Mouse (Mus musculus) liver, embryonic 15.5 days (tissue): ENCODE data around the gene Gnaq. TPM values are rescaled to one million over a fixed set of nuclear protein-coding genes. Genes with fewer than 3 reads are reported as not detected.
"Not testable (repeated sequence)": the region's sequence is repeated elsewhere in the genome, so short reads cannot be mapped to it uniquely, and the experiment has no call there.

ENCODE experiments used
- ATAC-seq: fragments of 200-750 bp; cut with Nextera tagmentation; 2 replicates; pipeline ENCODE4 v1.8.0; 2017; ENCODE audit warnings: moderate number of reproducible peaks, mild to moderate bottlenecking, moderate library complexity; ENCODE audit not compliant: insufficient read depth
- H3K27ac ChIP-seq: fragments of 300-500 bp; sonication (generic); replicated peaks from 2 replicates; pipeline ENCODE4 v1.5.1; 2015; ENCODE audit warnings: mild to moderate bottlenecking, inconsistent platforms
- H3K27me3 ChIP-seq: fragments of 300-500 bp; sonication (generic); 2 replicates; pipeline ENCODE4 v1.6.1; 2015; ENCODE audit warnings: mild to moderate bottlenecking, inconsistent platforms
- H3K36me3 ChIP-seq: fragments of 300-500 bp; sonication (generic); replicated peaks from 2 replicates; pipeline ENCODE4 v1.6.1; 2015; ENCODE audit warnings: moderate library complexity, mild to moderate bottlenecking, inconsistent platforms
- H3K4me1 ChIP-seq: fragments of 300-500 bp; sonication (generic); replicated peaks from 2 replicates; pipeline ENCODE4 v1.6.1; 2015; ENCODE audit warnings: inconsistent platforms
- H3K4me2 ChIP-seq: fragments of 300-500 bp; sonication (generic); 2 replicates; pipeline ENCODE4 v1.6.1; 2015; ENCODE audit warnings: moderate library complexity, mild to moderate bottlenecking, inconsistent platforms
- H3K4me3 ChIP-seq: fragments of 300-500 bp; sonication (generic); replicated peaks from 2 replicates; pipeline ENCODE4 v1.5.1; 2015; ENCODE audit warnings: mild to moderate bottlenecking, inconsistent platforms
- H3K9ac ChIP-seq: fragments of 300-500 bp; sonication (generic); 2 replicates; pipeline ENCODE4 v1.6.1; 2015; ENCODE audit warnings: moderate library complexity, mild to moderate bottlenecking, inconsistent platforms
- H3K9me3 ChIP-seq: fragments of 300-500 bp; sonication (generic); replicated peaks from 2 replicates; pipeline ENCODE4 v1.6.1; 2016; ENCODE audit warnings: inconsistent platforms
- WGBS: fragments of 180-500 bp; shearing (Covaris S2); methylation state at CpG from one replicate; pipeline ENCODE4 v1.1.7; 2015; ENCODE audit warnings: mixed read lengths; ENCODE audit not compliant: insufficient replicate concordance; 5-methylcytosine and 5-hydroxymethylcytosine counted together
- polyA plus RNA-seq: library from polyadenylated mRNA; unstranded; fragments of >200 nt; fragmentation: Nextera tagmentation; extraction: Ambion mirVana; gene quantifications from 2 replicates; pipeline ENCODE4 v1.2.1, GENCODE M21; 2015

Gene Gnaq
- 3.8 and 3.9 TPM in 2 replicates for polyA plus RNA-seq

GRCm38 (mm10) chr19:16132791-16132864 is at the start of gene Gnaq:
Gnaq (plus strand) TSS chr19:16132831.
- ATAC-seq = no peak
- Histone ChIP-seq H3K4me3 (peak within 1 kb of the TSS; percentile 67), H3K9me3 (no peaks in the 10 kb centered on the region), H3K4me1 (peaks cover 20% of the 10 kb centered on the region), H3K27me3 (peaks cover 73% of the 10 kb centered on the region), H3K27ac (peak within 1 kb of the TSS; percentile 77), H3K36me3 (no peaks in the 10 kb centered on the region), H3K4me2 (peak within 1 kb of the TSS; percentile 81), H3K9ac (peak within 1 kb of the TSS; percentile 62)
- WGBS = 0% methylated on average over 13 of the region's 14 CpGs

- not testable (repeated sequence) for H3K4me3 ChIP-seq, H3K27ac ChIP-seq, H3K9me3 ChIP-seq, H3K27me3 ChIP-seq, H3K36me3 ChIP-seq, H3K4me1 ChIP-seq, H3K9ac ChIP-seq, H3K4me2 ChIP-seq, ATAC-seq
- WGBS = 82% methylated on average over 21 of the region's 21 CpGs
These were observed 48.5 kb upstream of the Gnaq start for GRCm38 (mm10) chr19:16083981-16084630.

GRCm38 (mm10) chr19:16085248-16085647 is 47.4 kb upstream of the Gnaq start:
- no peaks in the 10 kb centered on the region for H3K4me1 ChIP-seq
- no peaks in the 10 kb centered on the region for H3K27me3 ChIP-seq
- H3K4me2 ChIP-seq = no peak overlapping the region
- H3K4me3 ChIP-seq = no peak overlapping the region
- no peaks in the 10 kb centered on the region for H3K36me3 ChIP-seq
- 50% methylated on average over 4 of the region's 4 CpGs for WGBS
- no peak overlapping the region for H3K9ac ChIP-seq
- no peak overlapping the region for H3K27ac ChIP-seq
- no peaks in the 10 kb centered on the region for H3K9me3 ChIP-seq
- ATAC-seq = no peak

- no peak overlapping the region for H3K4me3 ChIP-seq
- no peaks in the 10 kb centered on the region for H3K27me3 ChIP-seq
- no peaks in the 10 kb centered on the region for H3K36me3 ChIP-seq
- no peak for ATAC-seq
- H3K4me1 ChIP-seq = no peaks in the 10 kb centered on the region
- no peaks in the 10 kb centered on the region for H3K9me3 ChIP-seq
- H3K4me2 ChIP-seq = no peak overlapping the region
- no peak overlapping the region for H3K9ac ChIP-seq
- H3K27ac ChIP-seq = no peak overlapping the region
These were observed 46.5 kb upstream of the Gnaq start for GRCm38 (mm10) chr19:16086154-16086553.

GRCm38 (mm10) chr19:16086581-16086980 is 46.0 kb upstream of the Gnaq start:
- ATAC-seq = no peak
- Histone ChIP-seq H3K36me3 (no peaks in the 10 kb centered on the region), H3K4me1 (no peaks in the 10 kb centered on the region), H3K4me2 (no peak overlapping the region), H3K9me3 (no peaks in the 10 kb centered on the region), H3K27me3 (no peaks in the 10 kb centered on the region), H3K27ac (no peak overlapping the region), H3K9ac (no peak overlapping the region), H3K4me3 (no peak overlapping the region)

GRCm38 (mm10) chr19:16087391-16087790 is 45.2 kb upstream of the Gnaq start:
- no peak overlapping the region for H3K27ac ChIP-seq
- no peak overlapping the region for H3K4me3 ChIP-seq
- no peak overlapping the region for H3K4me2 ChIP-seq
- no peak overlapping the region for H3K9ac ChIP-seq
- no peaks in the 10 kb centered on the region for H3K9me3 ChIP-seq
- H3K36me3 ChIP-seq = no peaks in the 10 kb centered on the region
- ATAC-seq = no peak
- no peaks in the 10 kb centered on the region for H3K27me3 ChIP-seq
- H3K4me1 ChIP-seq = no peaks in the 10 kb centered on the region

- no peaks in the 10 kb centered on the region for H3K9me3 ChIP-seq
These were observed 39.0 kb upstream of the Gnaq start for GRCm38 (mm10) chr19:16093616-16094015.

GRCm38 (mm10) chr19:16109901-16110300 is 22.7 kb upstream of the Gnaq start:
- H3K27ac ChIP-seq = no peak overlapping the region; the same call in 1 of the 2 replicates
- H3K27me3 ChIP-seq = no peaks in the 10 kb centered on the region
- H3K4me2 ChIP-seq = no peak overlapping the region
- H3K4me1 ChIP-seq = no peaks in the 10 kb centered on the region
- 49% methylated on average over 3 of the region's 3 CpGs for WGBS
- H3K9ac ChIP-seq = no peak overlapping the region
- H3K4me3 ChIP-seq = no peak overlapping the region
- no peaks in the 10 kb centered on the region for H3K36me3 ChIP-seq
- no peaks in the 10 kb centered on the region for H3K9me3 ChIP-seq
- no peak for ATAC-seq

More at GRCm38 (mm10) chr19:16093616-16094015, 39.0 kb upstream of the Gnaq start:
- no peaks in the 10 kb centered on the region for H3K27me3 ChIP-seq
- no peak overlapping the region for H3K4me2 ChIP-seq
- H3K4me3 ChIP-seq = no peak overlapping the region
- 48% methylated on average over 4 of the region's 4 CpGs for WGBS
- H3K4me1 ChIP-seq = no peaks in the 10 kb centered on the region
- ATAC-seq = no peak
- H3K36me3 ChIP-seq = no peaks in the 10 kb centered on the region
- H3K9ac ChIP-seq = no peak overlapping the region
- H3K27ac ChIP-seq = no peak overlapping the region

GRCm38 (mm10) chr19:16110670-16111069 is 22.0 kb upstream of the Gnaq start:
- Histone ChIP-seq H3K9me3 (no peaks in the 10 kb centered on the region), H3K27me3 (no peaks in the 10 kb centered on the region), H3K36me3 (no peaks in the 10 kb centered on the region), H3K4me2 (no peak overlapping the region), H3K4me1 (no peaks in the 10 kb centered on the region), H3K4me3 (no peak overlapping the region), H3K27ac (no peak overlapping the region), H3K9ac (no peak overlapping the region)
- ATAC-seq = no peak
- 36% methylated on average over 3 of the region's 3 CpGs for WGBS

GRCm38 (mm10) chr19:16113295-16113694 is 19.3 kb upstream of the Gnaq start:
- no peak overlapping the region for H3K4me2 ChIP-seq
- no peak for ATAC-seq
- no peaks in the 10 kb centered on the region for H3K9me3 ChIP-seq
- WGBS = 65% methylated on average over 1 of the region's 1 CpGs
- no peaks in the 10 kb centered on the region for H3K4me1 ChIP-seq
- no peak overlapping the region for H3K27ac ChIP-seq
- no peak overlapping the region for H3K4me3 ChIP-seq
- no peaks in the 10 kb centered on the region for H3K36me3 ChIP-seq
- H3K9ac ChIP-seq = no peak overlapping the region
- H3K27me3 ChIP-seq = no peaks in the 10 kb centered on the region

- ATAC-seq = no peak
- Histone ChIP-seq H3K36me3 (no peaks in the 10 kb centered on the region), H3K4me3 (no peak overlapping the region), H3K27me3 (no peaks in the 10 kb centered on the region), H3K4me2 (no peak overlapping the region), H3K9ac (no peak overlapping the region), H3K27ac (no peak overlapping the region), H3K9me3 (no peaks in the 10 kb centered on the region), H3K4me1 (no peaks in the 10 kb centered on the region)
- 57% methylated on average over 4 of the region's 4 CpGs for WGBS
These were observed 14.2 kb upstream of the Gnaq start for GRCm38 (mm10) chr19:16118421-16118820.

- WGBS = 58% methylated on average over 2 of the region's 2 CpGs
- no peak for ATAC-seq
- Histone ChIP-seq H3K4me3 (no peak overlapping the region), H3K4me1 (no peaks in the 10 kb centered on the region), H3K9ac (no peak overlapping the region), H3K4me2 (no peak overlapping the region), H3K27me3 (no peaks in the 10 kb centered on the region), H3K9me3 (no peaks in the 10 kb centered on the region), H3K36me3 (no peaks in the 10 kb centered on the region), H3K27ac (no peak overlapping the region)
These were observed 11.3 kb upstream of the Gnaq start for GRCm38 (mm10) chr19:16121301-16121700.
